Mouse (Mus musculus) E14TG2a.4 (cell line): ENCODE data around the gene 1700042G07Rik.
A peak's percentile ranks its signal among the peaks of the same experiment; 100 is the strongest.

Source experiments
- H3K27me3 ChIP-seq: 2 replicates; pipeline ENCODE4 v1.6.1; 2014; ENCODE audit warnings: low read length, control low read depth; ENCODE audit not compliant: insufficient read depth
- H3K36me3 ChIP-seq: 2 replicates; pipeline ENCODE4 v1.6.1; 2014; ENCODE audit warnings: low read length, control low read depth; ENCODE audit not compliant: insufficient read depth
- H3K4me1 ChIP-seq: replicated peaks from 2 replicates; pipeline ENCODE4 v1.6.1; 2014; ENCODE audit warnings: low read depth, low read length, control low read depth
- H3K4me3 ChIP-seq: replicated peaks from 2 replicates; pipeline ENCODE4 v1.5.1; 2014; ENCODE audit warnings: mild to moderate bottlenecking, low read length
- H3K9me3 ChIP-seq: 2 replicates; pipeline ENCODE4 v1.6.1; 2014; ENCODE audit warnings: low read length, control low read depth
- CTCF ChIP-seq: conservative IDR thresholded peaks from 2 replicates; pipeline ENCODE4 v1.5.1; 2014; ENCODE audit warnings: low read length
- NANOG ChIP-seq: IDR thresholded peaks from 2 replicates; pipeline ENCODE4 v1.6.1; 2014; ENCODE audit warnings: borderline replicate concordance, low read length, mixed read lengths
- POU5F1 ChIP-seq: IDR thresholded peaks from 2 replicates; pipeline ENCODE4 v1.6.1; 2014; ENCODE audit warnings: low read length, borderline replicate concordance

The 1700042G07Rik gene

GRCm38 (mm10) chr4:116173072-116173471 lies at the start of gene 1700042G07Rik, which contains the start of gene Gm49337:
Gene 1700042G07Rik (plus strand): TSS chr4:116173372.
Gene Gm49337 (plus strand): TSS chr4:116173384.
- Histone ChIP-seq H3K4me3 (no peak within 1 kb of the TSS; the same call in 1 of the 2 replicates), H3K27me3 (no peaks in the 10 kb centered on the region), H3K9me3 (no peaks in the 10 kb centered on the region), H3K36me3 (no peaks in the 10 kb centered on the region), H3K4me1 (peaks cover 65% of the 10 kb centered on the region)
- TF ChIP-seq CTCF (no peak), NANOG (no peak), POU5F1 (no peak)

GRCm38 (mm10) chr4:116123602-116124519 lies 49.3 kb upstream of the 1700042G07Rik start, which contains the start of the genes Rad54l and Pomgnt1:
Gene Rad54l (minus strand): TSS chr4:116123690.
Gene Pomgnt1 (plus strand): TSS chr4:116123840.
- no peak for TF ChIP-seq NANOG
- 0 out of 2 replicates have a peak, but pooled peaks have one; percentile 21 for TF ChIP-seq CTCF
- Histone ChIP-seq H3K4me3 (peak within 1 kb of the TSS; percentile 94), H3K9me3 (no peaks in the 10 kb centered on the region), H3K4me1 (peaks cover 71% of the 10 kb centered on the region), H3K36me3 (peaks cover 29% of the 10 kb centered on the region), H3K27me3 (no peaks in the 10 kb centered on the region)

- peaks cover 72% of the 10 kb centered on the region for H3K4me1 ChIP-seq
- H3K36me3 ChIP-seq, result peaks cover 20% of the 10 kb centered on the region
- H3K4me3 ChIP-seq, result no peak overlapping the region
- no peak for TF ChIP-seq POU5F1
- no peak for TF ChIP-seq NANOG
- TF ChIP-seq CTCF, result no peak
- no peaks in the 10 kb centered on the region for H3K9me3 ChIP-seq
- no peaks in the 10 kb centered on the region for H3K27me3 ChIP-seq
Observed at GRCm38 (mm10) chr4:116125803-116126386, 47.3 kb upstream of the 1700042G07Rik start.

GRCm38 (mm10) chr4:116127956-116128355 lies 45.2 kb upstream of the 1700042G07Rik start:
- H3K36me3 ChIP-seq, result peaks cover 24% of the 10 kb centered on the region
- no peak overlapping the region for H3K4me3 ChIP-seq
- no peaks in the 10 kb centered on the region for H3K27me3 ChIP-seq
- no peak for TF ChIP-seq POU5F1
- TF ChIP-seq NANOG, result peak; percentile 75
- no peak for TF ChIP-seq CTCF
- no peaks in the 10 kb centered on the region for H3K9me3 ChIP-seq
- peaks cover 57% of the 10 kb centered on the region for H3K4me1 ChIP-seq

GRCm38 (mm10) chr4:116133126-116133525 lies 40.0 kb upstream of the 1700042G07Rik start:
- no peaks in the 10 kb centered on the region for H3K9me3 ChIP-seq
- H3K4me3 ChIP-seq, result no peak overlapping the region
- no peaks in the 10 kb centered on the region for H3K27me3 ChIP-seq
- TF ChIP-seq CTCF, result no peak
- TF ChIP-seq NANOG, result no peak
- no peak for TF ChIP-seq POU5F1
- peaks cover 46% of the 10 kb centered on the region for H3K36me3 ChIP-seq
- H3K4me1 ChIP-seq, result peaks cover 46% of the 10 kb centered on the region

GRCm38 (mm10) chr4:116134990-116135389 lies 38.2 kb upstream of the 1700042G07Rik start:
- Histone ChIP-seq H3K4me3 (no peak overlapping the region), H3K36me3 (peaks cover 46% of the 10 kb centered on the region), H3K27me3 (no peaks in the 10 kb centered on the region), H3K4me1 (peaks cover 48% of the 10 kb centered on the region), H3K9me3 (no peaks in the 10 kb centered on the region)
- TF ChIP-seq CTCF, result peak; percentile 82
- TF ChIP-seq POU5F1, result no peak
- TF ChIP-seq NANOG, result no peak

- Histone ChIP-seq H3K4me1 (peaks cover 69% of the 10 kb centered on the region), H3K27me3 (peaks cover under 1% of the 10 kb centered on the region; the same call in 1 of the 2 replicates), H3K4me3 (peak overlapping the region; percentile 30; the same call in 1 of the 2 replicates), H3K36me3 (peaks cover 23% of the 10 kb centered on the region), H3K9me3 (no peaks in the 10 kb centered on the region)
- TF ChIP-seq CTCF (no peak), POU5F1 (no peak), NANOG (no peak)
Observed at GRCm38 (mm10) chr4:116137421-116137996, 35.7 kb upstream of the 1700042G07Rik start.
